Mouse (Mus musculus) embryonic facial prominence, embryonic 12.5 days (tissue): Measurements from ENCODE around the gene Cyth4. TPM values are rescaled to one million over a fixed set of nuclear protein-coding genes. Genes with fewer than 3 reads are reported as not detected.
A peak's percentile ranks its signal among the peaks of the same experiment; 100 is the strongest.

Experiments used
- ATAC-seq: fragments of 200-750 bp; cut with Nextera tagmentation; 2 replicates; pipeline ENCODE4 v1.8.0; 2017; ENCODE audit not compliant: insufficient number of reproducible peaks, insufficient read depth, low FRiP score, low TSS enrichment
- H3K27ac ChIP-seq: fragments of 300-500 bp; sonication (generic); 2 replicates; pipeline ENCODE4 v1.5.1; 2016; ENCODE audit warnings: mild to moderate bottlenecking
- H3K27me3 ChIP-seq: fragments of 300-500 bp; sonication (generic); 2 replicates; pipeline ENCODE4 v1.6.1; 2016; ENCODE audit warnings: mild to moderate bottlenecking, moderate library complexity
- H3K36me3 ChIP-seq: fragments of 300-500 bp; sonication (generic); 2 replicates; pipeline ENCODE4 v1.6.1; 2016; ENCODE audit warnings: mild to moderate bottlenecking
- H3K4me1 ChIP-seq: fragments of 300-500 bp; sonication (generic); 2 replicates; pipeline ENCODE4 v1.6.1; 2016
- H3K4me2 ChIP-seq: fragments of 300-500 bp; sonication (generic); replicated peaks from 2 replicates; pipeline ENCODE4 v1.6.1; 2016; ENCODE audit warnings: mild to moderate bottlenecking, moderate library complexity
- H3K4me3 ChIP-seq: fragments of 300-500 bp; sonication (generic); 2 replicates; pipeline ENCODE4 v1.5.1; 2016; ENCODE audit warnings: mild to moderate bottlenecking
- H3K9ac ChIP-seq: fragments of 300-500 bp; sonication (generic); 2 replicates; pipeline ENCODE4 v1.6.1; 2016; ENCODE audit warnings: mild to moderate bottlenecking, moderate library complexity
- H3K9me3 ChIP-seq: fragments of 300-500 bp; sonication (generic); 2 replicates; pipeline ENCODE4 v1.6.1; 2016; ENCODE audit warnings: mild to moderate bottlenecking, moderate library complexity
- WGBS: fragments of 180-500 bp; shearing (Covaris S2); methylation state at CpG from one replicate; pipeline ENCODE4 v1.1.7; 2016; 5-methylcytosine and 5-hydroxymethylcytosine counted together
- polyA plus RNA-seq: library from polyadenylated mRNA; unstranded; fragments of >200 nt; fragmentation: Nextera tagmentation; extraction: Ambion mirVana; gene quantifications from 2 replicates; pipeline ENCODE4 v1.2.1, GENCODE M21; 2016

Cyth4 gene
- polyA plus RNA-seq, 1 experiment from 2014 or later = 6.6 TPM

GRCm38 (mm10) chr15:78626285-78626684 is 29.4 kb downstream of the Cyth4 start:
- 88% methylated on average over 13 of the region's 13 CpGs for WGBS

GRCm38 (mm10) chr15:78632387-78632786 is 35.5 kb downstream of the Cyth4 start:
- H3K4me2 ChIP-seq = no peak overlapping the region
- no peaks in the 10 kb centered on the region for H3K36me3 ChIP-seq
- no peaks in the 10 kb centered on the region for H3K27me3 ChIP-seq
- H3K9ac ChIP-seq = no peak overlapping the region
- peaks cover 3% of the 10 kb centered on the region; the same call in 1 of the 2 replicates for H3K4me1 ChIP-seq
- no peak overlapping the region for H3K27ac ChIP-seq
- H3K4me3 ChIP-seq = no peak overlapping the region
- WGBS = 64% methylated on average over 2 of the region's 2 CpGs
- no peak for ATAC-seq
- H3K9me3 ChIP-seq = no peaks in the 10 kb centered on the region

More at GRCm38 (mm10) chr15:78626285-78626684, 29.4 kb downstream of the Cyth4 start:
- no peak overlapping the region for H3K4me3 ChIP-seq
- H3K36me3 ChIP-seq = no peaks in the 10 kb centered on the region
- ATAC-seq = no peak
- peaks cover 3% of the 10 kb centered on the region; the same call in 1 of the 2 replicates for H3K27me3 ChIP-seq
- no peaks in the 10 kb centered on the region for H3K4me1 ChIP-seq
- no peak overlapping the region for H3K9ac ChIP-seq
- H3K9me3 ChIP-seq = no peaks in the 10 kb centered on the region
- H3K4me2 ChIP-seq = no peak overlapping the region
- no peak overlapping the region for H3K27ac ChIP-seq

GRCm38 (mm10) chr15:78633413-78633812 is 36.6 kb downstream of the Cyth4 start:
- no peak overlapping the region for H3K27ac ChIP-seq
- 62% methylated on average over 5 of the region's 5 CpGs for WGBS
- peaks cover 6% of the 10 kb centered on the region; the same call in 1 of the 2 replicates for H3K27me3 ChIP-seq
- H3K9ac ChIP-seq = no peak overlapping the region
- no peak overlapping the region for H3K4me3 ChIP-seq
- H3K4me2 ChIP-seq = no peak overlapping the region
- no peaks in the 10 kb centered on the region for H3K9me3 ChIP-seq
- no peaks in the 10 kb centered on the region for H3K36me3 ChIP-seq
- peaks cover 3% of the 10 kb centered on the region; the same call in 1 of the 2 replicates for H3K4me1 ChIP-seq
- ATAC-seq = no peak

GRCm38 (mm10) chr15:78634095-78634737 is 37.4 kb downstream of the Cyth4 start:
- peaks cover 6% of the 10 kb centered on the region; the same call in 1 of the 2 replicates for H3K27me3 ChIP-seq
- H3K27ac ChIP-seq = no peak overlapping the region
- H3K4me3 ChIP-seq = no peak overlapping the region
- peaks cover 3% of the 10 kb centered on the region; the same call in 1 of the 2 replicates for H3K4me1 ChIP-seq
- H3K9me3 ChIP-seq = no peaks in the 10 kb centered on the region
- no peak overlapping the region for H3K4me2 ChIP-seq
- WGBS = 32% methylated on average over 10 of the region's 10 CpGs
- ATAC-seq = peak; percentile 67
- no peak overlapping the region for H3K9ac ChIP-seq
- H3K36me3 ChIP-seq = no peaks in the 10 kb centered on the region

GRCm38 (mm10) chr15:78635231-78635630 is 38.4 kb downstream of the Cyth4 start:
- H3K4me1 ChIP-seq = peaks cover 3% of the 10 kb centered on the region; the same call in 1 of the 2 replicates
- H3K27me3 ChIP-seq = peaks cover 11% of the 10 kb centered on the region; the same call in 1 of the 2 replicates
- no peak overlapping the region for H3K4me3 ChIP-seq
- H3K27ac ChIP-seq = no peak overlapping the region
- ATAC-seq = no peak
- WGBS = 37% methylated on average over 7 of the region's 7 CpGs
- H3K36me3 ChIP-seq = no peaks in the 10 kb centered on the region
- no peak overlapping the region for H3K4me2 ChIP-seq
- no peaks in the 10 kb centered on the region for H3K9me3 ChIP-seq
- H3K9ac ChIP-seq = no peak overlapping the region

GRCm38 (mm10) chr15:78643633-78644032 is 46.8 kb downstream of the Cyth4 start:
- H3K36me3 ChIP-seq = no peaks in the 10 kb centered on the region
- 17% methylated on average over 6 of the region's 6 CpGs for WGBS
- H3K4me2 ChIP-seq = no peak overlapping the region
- 0 out of 2 replicates have a peak, but pooled peaks cover 5% of the 10 kb centered on the region for H3K27me3 ChIP-seq
- H3K4me3 ChIP-seq = no peak overlapping the region
- no peak for ATAC-seq
- H3K9me3 ChIP-seq = no peaks in the 10 kb centered on the region
- no peak overlapping the region for H3K9ac ChIP-seq
- no peaks in the 10 kb centered on the region for H3K4me1 ChIP-seq
- no peak overlapping the region for H3K27ac ChIP-seq

GRCm38 (mm10) chr15:78644606-78645005 is 47.8 kb downstream of the Cyth4 start:
- no peak overlapping the region for H3K9ac ChIP-seq
- no peaks in the 10 kb centered on the region for H3K9me3 ChIP-seq
- H3K36me3 ChIP-seq = no peaks in the 10 kb centered on the region
- H3K4me3 ChIP-seq = no peak overlapping the region
- 55% methylated on average over 8 of the region's 8 CpGs for WGBS
- no peak overlapping the region for H3K27ac ChIP-seq
- ATAC-seq = no peak
- no peak overlapping the region for H3K4me2 ChIP-seq
- no peaks in the 10 kb centered on the region for H3K4me1 ChIP-seq
- 0 out of 2 replicates have a peak, but pooled peaks cover 3% of the 10 kb centered on the region for H3K27me3 ChIP-seq

- no peak for ATAC-seq
- H3K4me1 ChIP-seq = no peaks in the 10 kb centered on the region
- 66% methylated on average over 4 of the region's 4 CpGs for WGBS
- H3K9ac ChIP-seq = no peak overlapping the region
- H3K4me2 ChIP-seq = no peak overlapping the region
- no peak overlapping the region for H3K27ac ChIP-seq
- H3K36me3 ChIP-seq = no peaks in the 10 kb centered on the region
- no peaks in the 10 kb centered on the region for H3K9me3 ChIP-seq
- H3K4me3 ChIP-seq = no peak overlapping the region
- H3K27me3 ChIP-seq = peaks cover 5% of the 10 kb centered on the region; the same call in 1 of the 2 replicates
Measured at GRCm38 (mm10) chr15:78647746-78648145, 50.9 kb downstream of the Cyth4 start.

GRCm38 (mm10) chr15:78651169-78651568 is 54.3 kb downstream of the Cyth4 start:
- Histone ChIP-seq H3K9ac (no peak overlapping the region), H3K36me3 (no peaks in the 10 kb centered on the region), H3K4me3 (no peak overlapping the region), H3K4me1 (no peaks in the 10 kb centered on the region), H3K9me3 (no peaks in the 10 kb centered on the region), H3K4me2 (no peak overlapping the region), H3K27me3 (peaks cover 5% of the 10 kb centered on the region; the same call in 1 of the 2 replicates), H3K27ac (no peak overlapping the region)
- 38% methylated on average over 4 of the region's 4 CpGs for WGBS
- no peak for ATAC-seq

- H3K9me3 ChIP-seq = no peaks in the 10 kb centered on the region
- H3K4me1 ChIP-seq = no peaks in the 10 kb centered on the region
- no peak overlapping the region for H3K27ac ChIP-seq
- no peak overlapping the region for H3K4me3 ChIP-seq
- 66% methylated on average over 5 of the region's 5 CpGs for WGBS
- H3K4me2 ChIP-seq = no peak overlapping the region
- H3K9ac ChIP-seq = no peak overlapping the region
- H3K27me3 ChIP-seq = no peaks in the 10 kb centered on the region
- no peak for ATAC-seq
- H3K36me3 ChIP-seq = no peaks in the 10 kb centered on the region
Measured at GRCm38 (mm10) chr15:78664268-78664667, 67.4 kb downstream of the Cyth4 start.

GRCm38 (mm10) chr15:78669221-78669871 is 72.5 kb downstream of the Cyth4 start:
- no peak overlapping the region for H3K9ac ChIP-seq
- H3K9me3 ChIP-seq = no peaks in the 10 kb centered on the region
- H3K27me3 ChIP-seq = peaks cover 43% of the 10 kb centered on the region
- ATAC-seq = no peak
- 64% methylated on average over 10 of the region's 10 CpGs for WGBS
- no peak overlapping the region for H3K27ac ChIP-seq
- H3K4me1 ChIP-seq = no peaks in the 10 kb centered on the region
- H3K4me3 ChIP-seq = no peak overlapping the region
- no peaks in the 10 kb centered on the region for H3K36me3 ChIP-seq
- H3K4me2 ChIP-seq = no peak overlapping the region

- Histone ChIP-seq H3K4me2 (no peak overlapping the region), H3K36me3 (no peaks in the 10 kb centered on the region), H3K4me1 (0 out of 2 replicates have a peak, but pooled peaks cover 5% of the 10 kb centered on the region), H3K27me3 (peaks cover 52% of the 10 kb centered on the region), H3K27ac (no peak overlapping the region), H3K9me3 (no peaks in the 10 kb centered on the region), H3K4me3 (no peak overlapping the region), H3K9ac (no peak overlapping the region)
- WGBS = 41% methylated on average over 5 of the region's 5 CpGs
- ATAC-seq = no peak
Measured at GRCm38 (mm10) chr15:78670341-78670740, 73.5 kb downstream of the Cyth4 start.
